Mouse (Mus musculus): Measurements from ENCODE around the gene Samd1.

Gene Samd1

GRCm38 (mm10) chr8:84012499-84013165 lies 15.2 kb downstream of the Samd1 start:
- peak in 1 of 2 experiments; percentile 49 for DNase-seq

GRCm38 (mm10) chr8:84015833-84016232 lies 18.4 kb downstream of the Samd1 start:
- DNase-seq = no peak

GRCm38 (mm10) chr8:84019738-84020137 lies 22.3 kb downstream of the Samd1 start:
- DNase-seq = no peak

GRCm38 (mm10) chr8:84021096-84021495 lies 23.6 kb downstream of the Samd1 start, which contains the start of gene Palm3:
TSS of gene Palm3 (plus strand) at chr8:84021471.
- no peak for DNase-seq

- no peak for DNase-seq
These were observed 24.1 kb downstream of the Samd1 start for GRCm38 (mm10) chr8:84021569-84021968.

GRCm38 (mm10) chr8:84023085-84023484 lies 25.6 kb downstream of the Samd1 start:
- peak; percentile 86 to 90 for DNase-seq

GRCm38 (mm10) chr8:84023631-84024030 lies 26.2 kb downstream of the Samd1 start:
- no peak for DNase-seq

GRCm38 (mm10) chr8:84024171-84024570 lies 26.7 kb downstream of the Samd1 start:
- DNase-seq = no peak

GRCm38 (mm10) chr8:84025863-84026262 lies 28.4 kb downstream of the Samd1 start:
- no peak for DNase-seq

- no peak for DNase-seq
These were observed 30.0 kb downstream of the Samd1 start for GRCm38 (mm10) chr8:84027449-84027848.

- DNase-seq = no peak
These were observed 31.8 kb downstream of the Samd1 start for GRCm38 (mm10) chr8:84029272-84029671.

GRCm38 (mm10) chr8:84032777-84033176 lies 35.3 kb downstream of the Samd1 start:
- no peak for DNase-seq

- no peak for DNase-seq
These were observed 40.5 kb downstream of the Samd1 start for GRCm38 (mm10) chr8:84038015-84038414.

- DNase-seq = peak; percentile 60 to 71
These were observed 41.6 kb downstream of the Samd1 start for GRCm38 (mm10) chr8:84039050-84039449.

- DNase-seq = peak; percentile 61 to 69
These were observed 44.8 kb downstream of the Samd1 start, which contains the start of gene Il27ra for GRCm38 (mm10) chr8:84042066-84042947. TSS of gene Il27ra (minus strand) at chr8:84042589.

- DNase-seq = no peak
These were observed 45.5 kb downstream of the Samd1 start for GRCm38 (mm10) chr8:84042948-84043342.

- no peak for DNase-seq
These were observed 46.6 kb downstream of the Samd1 start for GRCm38 (mm10) chr8:84044103-84044502.

GRCm38 (mm10) chr8:84044900-84045299 lies 47.4 kb downstream of the Samd1 start, which contains the start of gene Rln3:
TSS of gene Rln3 (minus strand) at chr8:84045000.
- no peak for DNase-seq

GRCm38 (mm10) chr8:84046505-84046904 lies 49.0 kb downstream of the Samd1 start:
- DNase-seq = no peak

GRCm38 (mm10) chr8:84048171-84048570 lies 50.7 kb downstream of the Samd1 start:
- DNase-seq = no peak

All from lung, adult 18-20 months (tissue).